Mouse (Mus musculus): Measurements from ENCODE around the gene Fzr1. TPM values are rescaled to one million over a fixed set of nuclear protein-coding genes. Genes with fewer than 3 reads are reported as not detected.
A peak's percentile ranks its signal among the peaks of the same experiment; 100 is the strongest.

Gene Fzr1
- total and polyA plus RNA-seq, 3 experiments, result 33.1 to 75.4 (median 44.5) TPM

- no peaks in the 10 kb centered on the region for H3K9me3 ChIP-seq (replicated peaks; ENCODE audit: low read length)
- H3K27ac ChIP-seq (ENCODE audit: insufficient read depth, low read depth), result no peak overlapping the region
- H3K79me2 ChIP-seq (replicated peaks; ENCODE audit: control insufficient read depth, extremely low read depth, insufficient read depth, poor library complexity, severe bottlenecking), result no peaks in the 10 kb centered on the region
- peaks cover 68 to 75% of the 10 kb centered on the region in 2 experiments for H3K36me3 ChIP-seq (replicated peaks in 1 of 2; ENCODE audit: control insufficient read depth in 1 of 2, insufficient read depth in 1 of 2, low read length in 1 of 2)
- TF ChIP-seq EP300 (IDR thresholded peaks at IDR 0.05; ENCODE audit: low read length), result no peak
- TF ChIP-seq HCFC1 (IDR thresholded peaks at IDR 0.05; ENCODE audit: low read depth, low read length), result no peak
- TF ChIP-seq KAT2A (IDR thresholded peaks at IDR 0.05; ENCODE audit: insufficient replicate concordance, low read length), result no peak
- no peaks in the 10 kb centered on the region for H3K27me3 ChIP-seq (replicated peaks)
- no peak overlapping the region for H3K4me2 ChIP-seq (ENCODE audit: insufficient read depth, low read depth, poor library complexity, severe bottlenecking)
- H3K9ac ChIP-seq (ENCODE audit: insufficient read depth, low read depth), result no peak overlapping the region
- no peak for DNase-seq (ENCODE audit: extremely low read depth)
- H3K4me1 ChIP-seq (ENCODE audit: control insufficient read depth in 1 of 2, insufficient read depth in 2 of 2), result peaks cover 10 to 25% of the 10 kb centered on the region in 2 experiments
- in situ Hi-C loops (cut with MboI; ENCODE audit: low pct_ligation_motif_present, low pct_unique_long_range_greater_than_20kb, low sequenced_read_pairs) (no loop called here), dilution Hi-C loops (cut with MboI; ENCODE audit: extremely low pct_ligation_motif_present, extremely low pct_unique_long_range_greater_than_20kb, low sequenced_read_pairs) (no loop called here)
- H3K4me3 ChIP-seq (replicated peaks in 1 of 3; ENCODE audit: low read depth in 2 of 3, low read length in 2 of 3, poor library complexity in 1 of 3), result no peak overlapping the region
These were observed 24.0 kb upstream of the Fzr1 start for GRCm38 (mm10) chr10:81402227-81402765.

DNA sequence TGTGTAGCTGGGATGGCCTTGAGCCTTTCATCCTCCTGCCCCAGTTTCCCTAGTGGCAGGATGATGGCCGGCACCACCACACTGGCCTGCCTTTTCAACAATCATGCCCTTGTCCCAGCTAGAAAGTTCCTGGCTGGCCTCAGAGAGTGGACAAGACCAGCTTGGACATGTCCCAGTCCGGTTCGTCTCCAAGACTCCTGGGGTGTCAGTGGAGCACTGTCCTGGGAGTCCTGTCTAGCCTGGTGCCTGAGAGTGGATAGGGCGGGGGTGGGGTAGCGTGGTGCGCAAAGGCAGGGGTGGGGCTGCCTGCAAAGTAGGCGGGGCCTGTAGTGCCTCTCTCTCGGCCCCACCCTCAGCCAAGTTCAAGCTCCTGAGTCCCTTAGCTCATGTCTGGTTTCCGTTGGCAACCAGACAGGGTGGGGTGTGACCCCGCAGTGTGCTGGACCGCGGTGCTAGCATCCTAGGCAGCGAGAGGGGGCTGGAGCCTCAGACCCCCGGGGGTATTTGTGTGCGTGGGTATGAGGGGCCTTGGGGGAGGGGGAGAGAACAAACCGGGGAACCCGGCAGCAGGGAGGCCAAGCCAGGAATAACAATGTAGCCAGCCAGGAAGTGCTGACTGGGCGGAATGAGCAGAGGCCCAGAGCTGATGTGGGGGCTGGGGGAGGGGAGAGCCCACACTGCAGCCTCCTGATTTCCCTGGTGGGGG lies 23.4 kb upstream of the Fzr1 start:
- dilution Hi-C loops (cut with MboI; ENCODE audit: extremely low pct_ligation_motif_present, extremely low pct_unique_long_range_greater_than_20kb, low sequenced_read_pairs), result no loop called here

GRCm38 (mm10) chr10:81401205-81401520 lies 22.8 kb upstream of the Fzr1 start:
- H3K9me3 ChIP-seq (replicated peaks; ENCODE audit: low read length), result no peaks in the 10 kb centered on the region
- no peak overlapping the region for H3K27ac ChIP-seq (ENCODE audit: insufficient read depth, low read depth)
- dilution Hi-C loops (cut with MboI; ENCODE audit: extremely low pct_ligation_motif_present, extremely low pct_unique_long_range_greater_than_20kb, low sequenced_read_pairs), result no loop called here
- TF ChIP-seq NRF1 (IDR thresholded peaks at IDR 0.05; ENCODE audit: low read depth, low read length) (no peak), CHD1 (IDR thresholded peaks at IDR 0.05; ENCODE audit: low read depth, low read length) (no peak), SIN3A (IDR thresholded peaks at IDR 0.05; ENCODE audit: low read length) (no peak), ZMIZ1 (IDR thresholded peaks at IDR 0.05; ENCODE audit: low read depth, low read length) (no peak), ZNF384 (IDR thresholded peaks at IDR 0.05; ENCODE audit: low read depth, low read length) (no peak), TCF12 (IDR thresholded peaks at IDR 0.05; ENCODE audit: low read depth, low read length) (no peak), IRF4 (IDR thresholded peaks at IDR 0.05; ENCODE audit: low read depth, low read length) (no peak), MEF2A (IDR thresholded peaks at IDR 0.05; ENCODE audit: borderline replicate concordance, low read depth, low read length) (no peak), CTCF (conservative IDR thresholded peaks at IDR 0.05 in 1 of 2, IDR thresholded peaks at IDR 0.05 in 1 of 2; ENCODE audit: low read depth in 2 of 2, low read length in 2 of 2) (no peak), EP300 (IDR thresholded peaks at IDR 0.05; ENCODE audit: low read length) (no peak), ZC3H11A (IDR thresholded peaks at IDR 0.05; ENCODE audit: low read depth, low read length) (no peak), HCFC1 (IDR thresholded peaks at IDR 0.05; ENCODE audit: low read depth, low read length) (no peak), MXI1 (IDR thresholded peaks at IDR 0.05; ENCODE audit: low read depth, low read length) (no peak), PAX5 (IDR thresholded peaks at IDR 0.05; ENCODE audit: low read length) (no peak), NELFE (IDR thresholded peaks at IDR 0.05; ENCODE audit: low read depth, low read length) (no peak)
- peaks cover 63 to 72% of the 10 kb centered on the region in 2 experiments for H3K36me3 ChIP-seq (replicated peaks in 1 of 2; ENCODE audit: control insufficient read depth in 1 of 2, insufficient read depth in 1 of 2, low read length in 1 of 2)
- H3K4me1 ChIP-seq (ENCODE audit: control insufficient read depth in 1 of 2, insufficient read depth in 2 of 2), result peaks cover 4 to 13% of the 10 kb centered on the region in 2 experiments; a peak in 3 of 4 replicates
- in situ Hi-C loops (cut with MboI; ENCODE audit: low pct_ligation_motif_present, low pct_unique_long_range_greater_than_20kb, low sequenced_read_pairs), result no loop called here
- H3K79me2 ChIP-seq (replicated peaks; ENCODE audit: control insufficient read depth, extremely low read depth, insufficient read depth, poor library complexity, severe bottlenecking), result no peaks in the 10 kb centered on the region
- no peak overlapping the region for H3K4me2 ChIP-seq (ENCODE audit: insufficient read depth, low read depth, poor library complexity, severe bottlenecking)
- no peak for DNase-seq (ENCODE audit: extremely low read depth)
- no peak overlapping the region for H3K4me3 ChIP-seq (replicated peaks in 1 of 3; ENCODE audit: low read depth in 2 of 3, low read length in 2 of 3, poor library complexity in 1 of 3)
- H3K27me3 ChIP-seq (replicated peaks), result no peaks in the 10 kb centered on the region
- H3K9ac ChIP-seq (ENCODE audit: insufficient read depth, low read depth), result no peak overlapping the region

More for the DNA sequence above, 23.4 kb upstream of the Fzr1 start:
- TF ChIP-seq MAFK (IDR thresholded peaks at IDR 0.05; ENCODE audit: insufficient replicate concordance, low read length), result peak; percentile 63; the same call in 1 of the 2 replicates
- no peak for TF ChIP-seq TCF12 (IDR thresholded peaks at IDR 0.05; ENCODE audit: low read depth, low read length)
- TF ChIP-seq NELFE (IDR thresholded peaks at IDR 0.05; ENCODE audit: low read depth, low read length), result no peak
- Histone ChIP-seq H3K4me1 (ENCODE audit: control insufficient read depth in 1 of 2, insufficient read depth in 2 of 2) (peaks cover 9 to 19% of the 10 kb centered on the region in 2 experiments), H3K27ac (ENCODE audit: insufficient read depth, low read depth) (no peak overlapping the region), H3K27me3 (replicated peaks) (no peaks in the 10 kb centered on the region), H3K36me3 (replicated peaks in 1 of 2; ENCODE audit: control insufficient read depth in 1 of 2, insufficient read depth in 1 of 2, low read length in 1 of 2) (peaks cover 67 to 76% of the 10 kb centered on the region in 2 experiments), H3K79me2 (replicated peaks; ENCODE audit: control insufficient read depth, extremely low read depth, insufficient read depth, poor library complexity, severe bottlenecking) (no peaks in the 10 kb centered on the region), H3K9me3 (replicated peaks; ENCODE audit: low read length) (no peaks in the 10 kb centered on the region), H3K9ac (ENCODE audit: insufficient read depth, low read depth) (no peak overlapping the region), H3K4me2 (ENCODE audit: insufficient read depth, low read depth, poor library complexity, severe bottlenecking) (no peak overlapping the region), H3K4me3 (replicated peaks in 1 of 3; ENCODE audit: low read depth in 2 of 3, low read length in 2 of 3, poor library complexity in 1 of 3) (no peak overlapping the region)
- no peak for DNase-seq (ENCODE audit: extremely low read depth)
- in situ Hi-C loops (cut with MboI; ENCODE audit: low pct_ligation_motif_present, low pct_unique_long_range_greater_than_20kb, low sequenced_read_pairs), result no loop called here
